Mouse (Mus musculus) fat pad, adult 2 months (tissue): ENCODE data around the gene Nanog.

Source experiments
- DNase-seq: peaks from one replicate; pipeline ENCODE4 v3.0.0-alpha.2; 2011; ENCODE audit warnings: low read depth, low spot score; ENCODE audit errors: extremely low read depth

The Nanog gene

DNA sequence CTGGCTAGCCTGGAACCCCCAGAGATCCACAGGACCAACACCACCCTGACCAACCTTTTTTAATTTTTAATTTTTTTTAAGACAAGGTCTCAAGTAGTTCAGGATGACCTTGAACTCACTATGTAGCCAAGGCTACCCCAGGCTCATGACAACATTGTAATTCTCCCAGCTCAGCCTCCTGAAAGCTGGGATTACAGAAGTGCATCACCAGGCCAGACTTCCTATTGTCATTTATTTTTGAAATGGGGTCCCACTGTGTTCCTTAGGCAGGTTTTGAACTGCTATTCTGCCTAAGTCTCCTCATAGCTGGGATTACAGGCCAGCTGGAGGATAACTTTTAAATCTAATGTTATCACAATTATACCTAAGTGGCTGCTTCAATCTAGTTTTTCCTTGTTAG lies 54.6 kb downstream of the Nanog start:
- DNase-seq, result no peak

DNA sequence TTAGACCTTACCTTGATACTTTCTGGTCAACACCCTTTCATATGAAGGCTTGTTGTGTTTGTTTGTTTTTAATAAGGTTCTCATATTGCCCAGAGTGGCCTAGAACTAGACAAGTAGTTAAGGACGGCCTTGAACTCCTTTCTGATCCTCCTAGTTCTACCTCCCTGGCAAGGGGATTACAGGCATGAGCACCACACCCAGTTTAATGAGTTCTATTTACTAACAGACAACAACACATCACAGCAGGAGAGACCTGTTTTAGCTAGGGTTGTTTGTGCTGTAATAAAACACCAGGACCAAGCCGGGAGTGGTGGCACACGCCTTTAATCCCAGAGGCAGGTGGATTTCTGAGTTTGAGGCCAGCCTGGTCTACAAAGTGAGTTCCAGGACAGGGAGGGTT lies 55.2 kb downstream of the Nanog start:
- DNase-seq, result no peak

DNA sequence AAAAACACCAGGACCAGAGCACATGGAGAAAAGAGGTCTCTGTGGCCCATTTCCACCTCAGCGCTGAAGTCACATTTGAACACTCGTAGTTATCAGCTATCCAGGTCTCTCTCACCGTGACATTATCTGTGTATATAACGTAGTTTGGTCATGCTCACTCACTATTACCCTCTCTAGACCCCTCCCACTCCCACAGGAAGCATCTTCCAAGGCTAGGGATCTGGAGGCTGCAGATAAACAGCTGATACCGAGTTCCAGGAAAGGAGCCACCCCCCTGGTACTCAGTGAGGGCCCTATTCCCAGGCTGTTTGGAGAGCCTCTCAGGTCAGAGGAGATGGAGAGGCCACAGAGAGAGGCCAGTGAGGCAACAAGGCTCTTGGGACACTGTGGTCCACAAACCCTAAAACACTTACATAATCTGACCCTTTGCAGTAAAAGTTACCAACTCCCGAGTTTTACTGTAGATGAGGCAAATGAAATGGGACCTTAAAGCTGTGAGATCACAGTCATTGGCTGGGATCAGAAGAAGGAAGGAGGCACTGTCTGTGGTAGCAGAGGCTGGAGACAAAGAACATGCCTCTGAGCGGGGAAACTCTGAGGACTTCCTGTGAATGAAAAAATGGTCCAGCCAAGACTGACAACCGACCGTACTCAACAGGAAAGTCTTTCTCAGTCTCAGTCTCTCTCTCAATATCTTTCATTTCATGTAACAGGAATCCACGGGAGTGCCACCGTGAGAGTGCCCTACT lies 55.8 kb downstream of the Nanog start:
- DNase-seq, result no peak

DNA sequence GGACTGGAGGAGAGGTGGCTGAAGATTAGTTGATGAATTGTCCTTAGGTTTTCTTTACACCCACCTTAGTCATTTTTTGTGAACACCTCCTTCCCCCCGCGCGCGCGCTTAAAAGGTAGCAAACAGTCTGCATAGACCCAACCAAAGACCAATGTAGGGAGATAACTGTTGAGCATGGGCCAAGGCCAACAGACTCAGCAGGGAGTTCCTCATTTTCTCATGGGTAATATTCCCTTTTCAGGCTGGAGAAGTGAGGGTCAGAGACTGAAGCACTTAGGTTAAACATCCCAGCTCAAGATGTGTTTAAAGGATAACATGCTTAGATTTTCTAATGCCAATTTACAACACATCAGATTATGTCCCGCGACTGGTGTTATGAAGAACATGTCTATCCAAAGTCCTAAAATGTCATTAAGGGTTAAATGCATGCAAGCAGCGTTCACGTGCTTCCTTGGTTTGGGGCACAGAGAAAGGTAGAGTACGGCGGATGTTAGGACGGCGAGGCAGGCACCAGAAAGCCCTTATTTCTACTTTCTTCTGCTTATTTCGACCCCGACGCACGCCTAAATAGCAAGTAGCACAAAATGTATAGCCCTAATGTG lies 56.7 kb downstream of the Nanog start:
- DNase-seq, result no peak
